Mouse (Mus musculus): ENCODE results near the gene Cnbp.

The Cnbp gene

DNA sequence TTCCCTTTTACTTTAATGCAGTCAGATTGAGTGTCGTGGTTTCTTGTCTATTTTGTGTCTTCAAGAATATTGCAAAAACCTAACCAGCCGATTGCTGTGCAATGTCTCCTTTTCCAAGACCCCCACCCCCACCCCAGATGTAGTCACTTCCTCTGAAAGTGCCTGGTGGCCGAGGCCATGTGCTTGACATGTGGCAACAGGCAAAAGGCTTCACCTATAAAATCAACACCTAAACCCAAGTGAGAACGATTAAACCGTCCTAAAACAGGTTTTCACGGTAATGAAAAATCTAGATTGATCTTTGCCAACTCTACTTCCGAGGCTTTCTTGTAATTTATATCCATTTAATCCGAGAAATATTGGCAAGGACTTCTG, 1.1 kb downstream of the Cnbp start:
- DNase-seq: no peak

GRCm38 (mm10) chr6:87846813-87847212, 4.1 kb downstream of the Cnbp start:
- no peak for DNase-seq

- DNase-seq: no peak
These were observed 5.7 kb downstream of the Cnbp start for GRCm38 (mm10) chr6:87845031-87845695.

DNA sequence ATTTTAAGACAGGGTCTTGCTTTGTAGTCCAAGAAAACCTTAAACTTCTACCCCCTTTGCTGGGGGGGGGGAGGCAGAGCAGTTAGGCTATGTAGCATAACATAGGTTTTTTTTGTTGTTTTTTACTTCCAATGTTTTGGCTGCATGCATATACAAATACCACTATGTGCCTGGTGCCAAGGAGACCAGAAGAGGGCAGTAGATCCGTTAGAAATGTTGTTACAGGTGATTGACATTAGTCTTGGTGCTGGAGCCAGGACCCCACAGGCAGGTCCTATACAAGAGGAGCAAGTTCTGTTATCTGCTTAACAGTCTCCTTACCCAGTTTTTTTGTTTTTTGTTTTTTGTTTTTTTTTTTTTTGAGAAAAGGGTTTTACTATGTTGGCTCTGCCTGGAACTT, 8.7 kb downstream of the Cnbp start:
- DNase-seq: peak; percentile 75

GRCm38 (mm10) chr6:87841635-87842034, 9.3 kb downstream of the Cnbp start:
- DNase-seq: peak; percentile 75

- DNase-seq: peak; percentile 58
These were observed 11.0 kb downstream of the Cnbp start for GRCm38 (mm10) chr6:87839797-87840341.

DNA sequence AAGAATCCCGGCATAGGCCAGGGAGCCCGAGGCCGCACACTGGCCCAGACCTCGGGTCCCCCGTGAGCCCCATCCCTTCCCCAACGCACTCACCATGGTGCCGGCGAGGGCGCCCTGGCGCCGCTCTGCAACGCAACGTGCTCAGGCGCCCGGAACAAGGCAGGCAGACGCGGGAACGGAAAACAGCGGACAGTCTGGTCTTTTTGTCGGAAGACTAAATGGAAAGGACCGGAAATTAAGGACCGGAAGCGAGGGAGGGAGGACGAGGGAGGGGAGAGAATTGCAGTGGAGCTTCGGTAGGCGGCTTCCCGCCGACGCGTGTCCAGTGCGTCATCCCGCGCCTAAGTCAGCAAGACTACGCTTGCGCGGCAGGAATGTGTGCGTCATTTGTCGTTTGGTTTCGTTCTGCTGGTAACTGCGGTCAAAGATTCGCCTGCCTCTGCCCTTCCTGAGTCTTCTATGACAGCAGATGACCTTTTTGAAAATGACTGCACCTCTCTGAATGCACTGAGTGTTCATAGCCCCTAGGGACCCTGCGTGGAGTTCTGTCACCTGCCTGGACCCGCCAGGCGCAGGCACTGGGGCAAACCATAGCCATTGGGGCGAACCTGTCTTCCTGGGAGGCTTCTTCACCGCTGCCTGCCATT, 12.2 kb downstream of the Cnbp start, which contains the start of gene Isy1:
Gene Isy1 (minus strand): TSS at position 248 of the 647 bp plus-strand sequence.
- peak; percentile 99 for DNase-seq

DNA sequence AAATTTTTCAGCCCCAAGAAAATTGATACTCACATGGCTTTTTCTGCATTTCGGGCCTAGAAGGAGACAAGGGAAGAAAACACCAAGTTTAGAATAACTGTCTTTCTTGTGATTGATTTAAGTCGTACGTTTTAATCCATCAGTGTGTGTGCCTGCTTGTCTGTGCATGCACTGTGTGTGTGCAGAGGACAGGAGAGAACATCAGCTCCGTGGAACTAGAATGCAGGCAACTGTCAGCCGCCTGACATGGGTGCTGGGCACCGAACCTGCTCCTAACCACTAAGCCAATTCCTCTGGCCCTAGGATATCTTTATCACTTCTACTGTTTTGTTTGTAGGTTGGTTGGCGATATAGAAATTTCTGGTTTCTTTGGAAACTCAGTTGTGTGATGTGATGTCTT, 15.2 kb downstream of the Cnbp start, which contains the start of gene Gm45140:
Gene Gm45140 (minus strand): TSS at position 101 of the 400 bp plus-strand sequence.
- DNase-seq: peak; percentile 43

GRCm38 (mm10) chr6:87820366-87820765, 30.5 kb downstream of the Cnbp start:
- DNase-seq: peak; percentile 84

DNA sequence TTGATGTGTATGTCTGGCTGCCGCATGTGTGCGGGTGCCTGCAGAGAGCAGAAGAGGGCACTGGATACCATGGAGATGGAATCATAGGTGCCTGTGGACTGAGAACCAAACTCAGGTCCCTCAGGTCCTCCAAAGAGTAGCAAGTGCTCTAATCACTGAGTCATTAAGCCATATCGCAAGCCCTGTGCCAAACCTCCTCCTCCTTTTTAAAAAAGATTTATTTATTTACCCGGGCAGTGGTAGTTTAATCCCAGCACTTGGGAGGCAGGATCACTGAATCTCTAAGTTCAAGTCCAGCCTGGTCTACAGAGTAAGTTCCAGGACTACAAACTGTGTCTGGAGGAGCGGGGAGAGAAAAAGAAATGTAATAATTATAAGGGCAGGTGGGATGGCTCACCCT, 36.4 kb downstream of the Cnbp start:
- peak; percentile 65 for DNase-seq

DNA sequence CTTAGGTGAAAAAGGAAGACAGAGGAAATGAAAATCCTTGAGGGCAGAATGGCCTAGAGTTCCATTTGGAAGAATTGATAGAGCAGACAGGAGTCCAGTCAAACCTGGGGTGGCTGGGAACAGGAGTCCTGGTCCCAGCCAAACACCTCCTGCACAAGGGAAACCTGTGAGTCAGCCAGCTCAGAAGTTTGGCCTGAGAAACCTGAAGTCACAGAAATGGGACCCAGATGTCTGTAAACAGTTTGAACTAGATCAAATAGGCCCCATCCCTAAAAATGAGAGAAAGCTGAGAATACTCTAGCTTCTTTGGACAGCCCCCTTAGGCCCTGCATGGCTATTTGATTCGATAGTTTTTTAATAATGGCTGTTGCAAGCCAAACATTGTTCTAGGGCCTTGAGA, 38.2 kb downstream of the Cnbp start:
- no peak for DNase-seq

GRCm38 (mm10) chr6:87811675-87812338, 39.1 kb downstream of the Cnbp start, which contains the start of gene Rab43:
Rab43 (minus strand) TSS chr6:87812164.
- peak; percentile 100 for DNase-seq

GRCm38 (mm10) chr6:87810713-87811669, 39.9 kb downstream of the Cnbp start:
- peak; percentile 99 for DNase-seq

- DNase-seq: peak; percentile 92
These were observed 40.6 kb downstream of the Cnbp start for GRCm38 (mm10) chr6:87810311-87810710.

DNA sequence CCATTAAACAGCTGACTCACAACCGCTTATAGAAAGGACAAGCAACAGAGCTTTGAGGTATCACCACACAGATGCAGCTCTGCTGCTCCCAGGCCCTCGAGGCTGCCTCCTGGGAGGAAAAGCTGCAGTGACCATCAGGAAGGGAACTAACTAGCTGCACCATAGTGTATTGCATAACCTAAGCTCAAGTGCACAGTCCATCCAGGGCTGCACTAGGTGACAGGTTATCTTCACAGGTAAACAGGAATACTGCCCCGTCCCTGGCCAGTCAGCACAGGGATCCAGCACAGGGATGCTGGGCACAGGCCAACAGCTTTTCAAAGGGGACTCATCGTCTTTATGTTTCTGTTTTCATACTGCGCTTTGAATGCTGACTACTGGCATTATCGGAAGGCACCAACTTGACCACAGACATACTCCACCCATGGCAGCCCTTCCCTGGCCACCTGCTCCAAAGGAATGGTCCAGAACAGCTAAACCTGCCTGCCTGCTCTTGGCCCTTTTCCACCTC, 41.2 kb downstream of the Cnbp start:
- DNase-seq: peak; percentile 94

GRCm38 (mm10) chr6:87809144-87809543, 41.8 kb downstream of the Cnbp start:
- no peak for DNase-seq

GRCm38 (mm10) chr6:87808521-87808920, 42.4 kb downstream of the Cnbp start:
- DNase-seq: peak; percentile 80

DNA sequence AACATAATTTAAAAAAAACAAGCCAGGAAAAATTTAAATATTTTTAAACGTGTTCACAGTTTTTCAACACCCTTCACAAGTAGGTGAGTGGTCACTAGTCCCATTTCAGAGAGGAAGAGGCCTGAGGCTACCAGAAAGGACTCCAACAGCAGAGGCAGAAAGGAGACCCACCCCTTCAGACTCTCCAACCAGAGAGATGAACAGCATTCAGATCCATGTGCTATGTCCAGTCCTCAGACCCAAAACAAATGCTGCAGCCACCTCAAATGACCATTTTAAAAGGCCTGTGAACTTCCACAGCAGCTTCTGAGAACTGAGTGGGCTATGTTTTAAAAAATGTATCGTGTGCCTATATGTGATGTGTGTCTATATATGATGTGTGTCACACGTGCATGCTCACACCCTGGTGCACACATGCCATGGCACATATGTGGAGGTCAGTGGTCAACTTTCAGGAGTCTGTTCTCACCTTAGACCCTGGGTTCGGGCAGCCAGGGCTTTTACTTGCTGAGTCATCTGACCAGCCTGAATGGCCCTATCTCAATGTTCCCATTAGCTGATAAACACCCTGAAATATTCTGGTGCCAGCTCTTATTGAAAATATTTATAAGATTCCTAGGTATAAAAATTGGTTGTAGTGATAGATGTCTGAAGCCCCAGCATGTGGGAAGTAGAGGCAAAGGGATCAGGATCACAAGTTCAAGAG, 43.0 kb downstream of the Cnbp start:
- DNase-seq: peak; percentile 88

DNA sequence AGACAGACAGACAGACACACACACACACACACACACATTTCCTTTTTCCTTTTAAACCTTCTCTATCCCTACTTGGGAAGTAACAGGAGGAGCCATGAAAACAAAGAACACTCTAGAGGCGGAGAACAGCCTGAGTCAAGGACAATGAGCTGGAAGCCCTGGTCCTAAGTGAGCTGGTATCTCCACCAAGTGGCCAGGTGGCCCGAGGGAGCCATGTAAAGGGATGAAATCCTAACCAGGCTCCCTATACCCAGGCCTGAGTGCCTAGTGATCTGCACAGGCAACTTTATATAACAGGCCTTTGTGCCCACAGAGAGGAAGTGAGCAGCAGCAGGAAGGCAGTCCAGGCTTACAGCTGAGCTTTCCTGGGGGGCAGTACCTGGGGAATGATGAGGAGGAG, 44.0 kb downstream of the Cnbp start:
- DNase-seq: peak; percentile 89

DNA sequence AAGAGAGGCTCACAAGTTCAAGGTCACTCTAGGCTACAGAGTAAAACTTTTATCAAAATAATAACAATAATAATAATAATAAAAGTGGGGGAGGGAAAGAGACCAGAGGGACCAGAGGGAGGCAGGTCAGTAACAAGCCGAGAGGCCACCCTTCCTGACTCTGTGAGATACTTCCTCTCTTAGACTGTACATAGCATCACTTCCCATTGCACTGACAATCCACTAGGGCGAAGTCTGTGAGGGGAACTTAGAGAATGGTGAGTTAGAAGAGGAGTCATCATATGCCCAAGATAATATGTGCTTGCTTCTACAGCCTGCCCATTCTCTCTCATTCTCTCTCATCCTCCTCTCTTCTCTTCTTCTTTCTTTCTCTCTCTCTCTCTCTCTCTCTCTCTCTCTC, 44.9 kb downstream of the Cnbp start:
- peak; percentile 93 for DNase-seq

- peak; percentile 80 for DNase-seq
These were observed 45.5 kb downstream of the Cnbp start for GRCm38 (mm10) chr6:87805448-87805847.
